Mouse (Mus musculus) natural killer cell, adult 2 months (primary cell): ENCODE data around the gene Plscr5.
"Not testable (repeated sequence)": the region's sequence is repeated elsewhere in the genome, so short reads cannot be mapped to it uniquely, and the experiment has no call there.

Experiments
- DNase-seq, 2 experiments: peaks; one replicate each; pipeline ENCODE4 v3.0.0; 2022; ENCODE audit warnings: low spot score in 2 of 2

The Plscr5 gene

GRCm38 (mm10) chr9:92192636-92193035 is at the start of gene Plscr5:
Gene Plscr5 (plus strand): TSS chr9:92192936.
- not testable (repeated sequence) for DNase-seq

DNA sequence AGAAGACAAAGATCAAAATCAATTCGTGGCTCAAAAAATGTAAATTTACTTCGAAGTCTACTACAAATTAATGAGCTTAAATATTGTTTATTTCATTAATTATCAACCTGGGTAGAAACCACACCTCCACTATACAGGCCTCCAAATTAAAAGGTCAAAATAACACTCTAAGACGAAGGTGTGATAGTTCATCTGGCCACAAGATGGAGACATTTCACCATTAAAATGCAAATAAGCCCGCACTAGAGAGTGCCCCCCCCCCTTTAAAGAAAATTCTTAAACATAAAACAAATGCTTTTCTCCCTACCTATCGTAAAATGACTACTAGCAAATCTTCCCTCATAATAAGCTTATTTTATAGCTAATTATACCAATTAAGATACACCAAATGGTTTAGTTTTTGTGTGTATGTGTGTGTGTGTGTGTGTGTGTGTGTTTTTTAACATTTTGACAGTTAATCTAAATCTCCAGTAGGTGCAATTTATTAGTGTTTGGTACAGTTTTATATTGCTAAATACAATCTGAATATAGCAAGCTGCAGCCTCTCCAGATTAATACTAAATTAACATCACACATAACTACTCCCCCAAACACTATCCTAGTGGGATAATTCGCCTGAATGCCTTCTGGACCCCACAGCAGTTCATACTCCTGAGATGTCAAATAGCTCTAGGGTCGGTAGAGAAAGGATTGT is 45.0 kb upstream of the Plscr5 start:
- no peak for DNase-seq

DNA sequence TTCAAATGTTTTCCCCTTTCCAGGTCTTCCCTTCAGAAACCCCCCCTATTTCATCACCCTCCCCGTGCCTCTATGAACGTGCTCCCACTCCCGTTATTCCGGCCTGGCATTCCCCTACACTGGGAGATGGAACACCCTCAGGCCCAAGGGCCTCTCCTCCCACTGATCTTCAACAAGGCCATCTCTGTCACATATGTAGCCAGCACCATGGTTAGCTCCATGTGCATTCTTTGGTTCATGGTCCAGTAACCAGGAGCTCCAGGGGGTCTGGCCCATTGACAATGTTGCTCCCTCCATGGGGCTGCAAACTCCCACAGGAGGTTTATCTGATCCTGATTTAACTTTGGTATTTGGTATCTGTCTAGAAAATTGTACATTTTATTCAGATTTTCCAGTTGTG is 30.5 kb upstream of the Plscr5 start:
- DNase-seq: no peak

DNA sequence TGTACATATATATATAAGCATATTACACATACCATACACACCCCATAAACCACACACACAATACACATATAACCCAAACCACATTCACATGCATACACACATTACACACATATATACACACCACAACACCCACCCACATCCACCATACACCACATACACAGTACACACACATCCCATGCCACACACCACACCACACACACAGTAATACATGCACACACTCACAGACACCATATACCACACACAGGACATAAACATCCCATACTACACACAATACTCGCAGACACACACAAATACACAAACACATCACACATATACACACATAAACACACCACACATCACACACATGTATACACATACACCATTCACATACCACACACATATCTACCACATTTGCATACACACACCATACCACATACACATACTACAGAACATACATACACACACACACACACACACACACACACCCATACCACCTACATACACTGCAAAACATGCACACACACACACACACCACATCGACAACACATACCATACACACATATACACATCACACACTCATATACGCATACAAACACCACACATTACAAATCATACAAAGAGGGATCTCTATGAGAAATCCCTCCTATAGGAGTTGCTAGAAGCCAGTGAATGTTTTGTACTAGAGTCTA is 19.3 kb upstream of the Plscr5 start:
- no peak for DNase-seq

- no peak for DNase-seq
Measured at GRCm38 (mm10) chr9:92174176-92175075, 18.3 kb upstream of the Plscr5 start.

DNA sequence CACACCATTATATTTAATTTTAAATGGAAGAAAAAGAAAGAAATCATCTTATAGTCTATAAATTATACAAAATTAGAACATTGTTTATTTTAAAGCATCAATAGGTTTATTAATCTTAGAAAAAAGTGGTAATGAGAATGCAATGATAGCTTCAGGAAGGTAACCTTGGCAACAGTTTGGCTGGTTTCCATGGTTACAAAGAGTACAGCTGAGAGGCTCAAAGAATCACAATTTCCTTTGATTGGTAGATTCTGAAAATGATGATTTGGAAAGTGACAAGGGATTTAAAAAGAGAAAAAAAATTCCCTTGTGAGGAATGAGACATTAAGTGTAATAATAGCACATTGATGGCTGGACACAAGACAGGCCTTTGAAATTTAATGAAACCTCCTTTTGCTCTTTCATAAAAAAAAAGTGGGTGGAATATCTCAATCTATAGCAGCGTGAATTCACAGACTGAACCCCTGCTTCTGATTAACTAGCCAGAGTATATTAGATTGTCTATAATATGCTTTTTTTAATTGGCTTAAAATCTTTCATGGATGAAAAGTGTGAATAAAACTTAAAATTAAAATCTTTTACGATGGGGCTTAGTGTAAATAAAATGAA is 13.8 kb upstream of the Plscr5 start:
- no peak for DNase-seq

DNA sequence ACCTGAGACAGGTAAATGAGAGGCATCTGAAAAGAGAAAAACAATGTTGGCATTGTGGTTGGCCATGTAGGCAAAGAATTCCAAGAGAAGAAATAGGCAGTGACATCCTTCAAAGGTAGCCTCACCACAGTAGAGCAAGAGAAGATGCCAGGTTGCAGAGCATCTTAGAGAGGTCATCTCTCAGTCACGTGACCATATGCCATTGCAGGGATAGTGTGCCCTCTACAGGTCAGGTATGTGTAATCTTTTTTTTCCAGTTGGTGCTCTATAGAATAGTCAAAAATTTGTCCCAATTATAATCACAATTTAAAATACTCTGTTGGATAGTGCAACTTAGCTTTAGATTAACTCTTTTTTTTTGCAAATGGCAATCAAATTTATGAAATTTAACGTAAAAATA is 1.4 kb upstream of the Plscr5 start:
- no peak for DNase-seq

DNA sequence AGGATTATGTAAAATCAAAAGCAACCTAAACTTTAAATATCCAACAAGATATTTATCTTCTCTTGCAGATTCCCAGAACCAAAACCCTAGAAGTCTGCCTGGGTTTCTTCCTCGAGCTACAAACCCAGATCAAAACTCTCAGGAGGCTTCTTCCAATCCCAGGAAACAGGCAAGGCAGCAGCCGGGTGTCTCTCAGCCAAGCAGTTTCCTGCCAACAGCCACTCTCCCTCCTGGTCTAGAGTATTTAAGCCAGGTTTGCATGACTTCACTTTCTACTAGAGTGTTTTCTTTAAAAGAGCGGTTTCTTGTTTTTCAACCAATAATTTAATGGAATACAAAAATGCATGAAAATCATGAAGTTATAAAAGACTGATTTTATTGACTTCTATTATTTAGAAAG is 5.7 kb downstream of the Plscr5 start:
- no peak for DNase-seq

DNA sequence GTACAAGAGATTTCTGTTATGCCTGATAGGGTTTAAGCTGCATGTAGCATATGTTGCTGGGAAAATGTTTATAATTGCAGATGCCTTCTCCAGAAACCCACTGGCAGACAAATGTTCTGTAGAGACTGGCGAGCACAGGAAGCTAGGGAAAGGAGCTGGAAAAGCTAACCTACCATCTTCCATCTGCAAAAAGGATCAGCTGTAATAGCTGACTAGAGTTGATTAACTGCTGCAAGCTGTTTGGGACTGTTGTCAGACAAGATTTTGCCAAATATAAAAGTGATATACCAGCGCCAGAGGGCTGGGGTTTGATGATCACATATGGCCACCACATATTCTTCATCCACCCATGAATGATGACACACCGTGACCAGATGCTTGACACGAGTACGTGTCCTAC is 6.8 kb downstream of the Plscr5 start:
- no peak for DNase-seq

- no peak for DNase-seq
Measured at GRCm38 (mm10) chr9:92204397-92204796, 11.7 kb downstream of the Plscr5 start.

DNA sequence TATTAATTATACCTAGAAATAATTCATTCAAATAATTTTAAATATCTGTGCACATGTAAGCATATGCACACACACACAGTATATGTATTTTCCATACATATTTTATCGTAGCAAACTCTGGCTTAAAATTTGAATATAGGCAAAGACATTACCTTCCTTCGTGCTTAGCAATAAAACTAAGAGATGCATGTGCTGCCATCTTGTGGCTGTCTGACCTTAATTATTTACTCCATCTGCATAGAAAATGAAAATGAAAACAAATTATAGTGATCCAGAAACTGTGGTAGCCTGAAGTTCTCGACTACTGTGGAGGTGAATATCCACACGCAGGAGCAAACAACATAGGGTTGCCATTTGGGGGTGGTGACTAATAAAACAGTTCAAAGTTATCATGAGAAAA is 14.6 kb downstream of the Plscr5 start:
- peak; percentile 38 to 40 for DNase-seq

- DNase-seq: no peak
Measured at GRCm38 (mm10) chr9:92207757-92208156, 15.0 kb downstream of the Plscr5 start.

DNA sequence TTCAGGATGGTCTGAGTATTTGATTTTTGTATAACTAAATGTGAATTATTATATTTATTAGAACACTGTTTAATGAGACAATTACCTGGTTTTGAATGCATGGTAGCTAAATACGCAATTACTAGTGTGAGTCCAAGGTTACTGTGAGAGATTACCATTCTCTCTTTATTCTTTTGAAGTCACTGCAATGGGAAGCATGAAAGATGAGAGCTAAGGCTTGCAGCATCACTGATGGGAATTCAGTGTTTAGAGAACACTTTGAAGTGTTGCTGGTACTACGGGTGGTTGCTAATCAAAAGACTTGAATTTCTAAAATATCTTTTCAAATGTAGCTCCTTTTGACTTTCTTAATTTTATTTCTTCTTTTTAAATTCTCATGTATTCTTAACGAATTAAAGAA is 17.1 kb downstream of the Plscr5 start:
- DNase-seq: no peak

GRCm38 (mm10) chr9:92210386-92210967 is 17.7 kb downstream of the Plscr5 start:
- DNase-seq: no peak

- DNase-seq: no peak
Measured at GRCm38 (mm10) chr9:92211048-92211447, 18.3 kb downstream of the Plscr5 start.

GRCm38 (mm10) chr9:92217484-92217883 is 24.7 kb downstream of the Plscr5 start:
- DNase-seq: no peak

- no peak for DNase-seq
Measured at GRCm38 (mm10) chr9:92217896-92218295, 25.2 kb downstream of the Plscr5 start.

DNA sequence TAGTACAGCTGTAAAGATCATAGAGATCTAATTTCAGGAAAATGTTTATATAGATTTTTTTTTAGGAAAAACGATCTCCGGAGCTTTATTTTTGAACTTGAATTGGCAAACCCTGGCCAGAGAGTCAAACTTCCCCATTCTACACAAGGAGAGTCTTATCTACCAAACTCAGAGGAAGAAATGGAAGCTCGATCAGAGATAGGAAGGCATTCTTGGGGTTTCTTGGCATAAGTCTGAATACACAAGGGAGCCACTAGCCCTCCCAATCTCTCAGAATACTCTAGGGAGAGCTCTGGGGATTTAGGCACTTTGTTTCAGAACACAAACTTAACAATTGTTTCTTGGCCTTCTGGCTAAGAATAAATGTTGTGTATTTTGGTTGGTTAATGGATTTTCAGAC is 27.4 kb downstream of the Plscr5 start:
- no peak for DNase-seq

GRCm38 (mm10) chr9:92221480-92221879 is 28.7 kb downstream of the Plscr5 start:
- no peak for DNase-seq

DNA sequence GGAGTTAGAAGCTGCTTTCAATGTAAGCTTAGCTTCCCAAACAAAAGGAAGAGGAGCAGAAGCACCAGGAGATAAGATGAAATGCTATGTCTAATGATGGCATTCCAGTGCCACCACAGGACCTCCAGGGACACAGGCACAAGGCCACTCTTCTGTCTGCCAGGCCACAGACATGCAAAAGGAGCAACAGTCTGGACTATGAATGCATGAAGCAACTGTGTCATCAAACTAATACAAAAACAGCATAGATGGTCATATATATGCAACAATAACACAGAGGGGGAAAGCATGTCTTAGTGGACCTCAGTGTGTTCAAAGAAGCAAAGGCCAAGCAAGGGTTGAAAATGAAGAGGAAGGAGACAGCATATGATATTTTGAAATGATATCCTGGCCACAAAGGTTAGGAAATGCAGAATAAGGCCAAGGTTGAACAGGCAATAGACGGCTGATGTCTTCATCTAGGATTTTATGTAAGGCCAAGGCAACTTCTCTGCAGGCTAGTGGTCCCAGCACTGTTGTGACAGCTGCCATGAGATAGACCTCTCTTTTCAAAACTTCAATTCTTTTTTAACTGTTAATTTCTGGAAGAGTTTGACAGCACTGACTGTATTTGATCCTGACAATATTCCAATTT is 32.0 kb downstream of the Plscr5 start:
- no peak for DNase-seq

DNA sequence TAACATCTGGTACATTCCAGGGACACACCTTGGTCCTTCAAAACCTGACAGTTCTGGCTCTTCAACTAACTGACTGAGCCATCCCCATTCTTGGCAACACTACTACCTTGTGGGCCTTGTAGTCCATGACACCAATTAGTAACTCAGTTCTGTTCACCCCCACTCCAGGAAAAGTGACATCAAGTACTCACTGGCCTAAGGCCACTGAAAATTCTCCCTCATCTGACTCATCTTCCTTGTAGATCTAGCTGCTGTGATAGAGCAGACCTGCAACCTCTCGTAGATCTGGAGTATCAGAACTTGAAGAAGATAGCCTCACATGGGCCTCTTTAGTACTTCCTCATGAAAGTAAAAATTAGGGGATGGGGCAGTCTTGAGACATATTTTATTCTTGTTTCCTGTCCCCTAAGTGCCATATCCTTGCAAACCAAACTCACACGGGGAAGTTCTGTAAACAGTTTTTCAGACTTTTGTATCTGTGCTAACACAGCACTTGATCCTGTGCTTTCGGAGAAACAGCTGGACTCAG is 33.5 kb downstream of the Plscr5 start:
- no peak for DNase-seq
